Mouse (Mus musculus) heart, adult 11 months (tissue): ENCODE measurements around the gene Aire.
"Not testable (repeated sequence)": the region's sequence is repeated elsewhere in the genome, so short reads cannot be mapped to it uniquely, and the experiment has no call there.

ENCODE experiments used
- DNase-seq: peaks from one replicate; pipeline ENCODE4 v3.0.0; 2022

Gene Aire

GRCm38 (mm10) chr10:78049519-78050035 is 6.2 kb upstream of the Aire start:
- no peak for DNase-seq

- no peak for DNase-seq
Measured at GRCm38 (mm10) chr10:78048061-78048730, 4.8 kb upstream of the Aire start.

DNA sequence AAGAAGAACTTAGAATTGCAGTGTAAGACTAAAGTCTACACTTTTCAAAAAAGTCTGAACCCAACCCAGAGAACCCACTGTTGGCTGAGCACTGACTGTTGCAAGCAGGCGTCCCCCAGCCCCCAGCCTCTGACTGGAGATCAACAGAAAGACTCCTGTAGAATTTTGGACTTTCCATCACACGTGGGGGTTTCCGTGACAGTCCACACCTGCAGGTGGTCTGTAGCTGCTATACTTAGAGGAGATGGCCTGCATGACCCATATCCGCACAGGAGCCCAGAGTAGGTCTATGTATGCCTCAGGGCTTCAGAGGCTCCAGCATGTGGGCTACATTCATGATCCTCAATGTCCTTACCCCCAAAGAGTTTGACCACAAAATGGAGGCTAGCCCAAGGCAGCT is 3.0 kb upstream of the Aire start:
- no peak for DNase-seq

DNA sequence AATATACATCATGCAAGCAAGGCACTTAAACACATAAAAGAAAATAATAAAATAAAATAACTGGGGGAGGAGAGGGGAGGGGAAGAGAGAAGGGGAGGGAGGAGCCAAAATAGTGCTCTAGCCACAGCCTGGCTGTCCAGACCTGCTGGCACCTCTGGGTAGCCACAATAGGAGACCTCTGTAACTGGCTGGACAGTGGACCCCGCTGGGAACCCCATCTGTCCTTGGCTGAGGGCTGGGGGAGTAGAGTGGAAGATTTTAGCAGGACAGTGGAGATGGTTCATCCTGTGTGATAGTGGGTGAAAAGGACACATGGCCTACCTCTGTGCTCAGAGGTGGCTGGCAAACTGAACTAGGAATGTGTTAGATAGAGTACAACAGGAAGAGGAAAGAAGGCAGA is 1.1 kb upstream of the Aire start:
- DNase-seq = no peak

- DNase-seq = peak; percentile 89
Measured at GRCm38 (mm10) chr10:78042697-78043405, 559 bp downstream of the Aire start.

- DNase-seq = no peak
Measured at GRCm38 (mm10) chr10:78042096-78042495, 1.3 kb downstream of the Aire start.

GRCm38 (mm10) chr10:78041647-78042046 is 1.8 kb downstream of the Aire start, which contains the start of gene Dnmt3l:
TSS of gene Dnmt3l (plus strand) at chr10:78041947.
- no peak for DNase-seq

- no peak for DNase-seq
Measured at GRCm38 (mm10) chr10:78037139-78037538, 6.3 kb downstream of the Aire start.

DNA sequence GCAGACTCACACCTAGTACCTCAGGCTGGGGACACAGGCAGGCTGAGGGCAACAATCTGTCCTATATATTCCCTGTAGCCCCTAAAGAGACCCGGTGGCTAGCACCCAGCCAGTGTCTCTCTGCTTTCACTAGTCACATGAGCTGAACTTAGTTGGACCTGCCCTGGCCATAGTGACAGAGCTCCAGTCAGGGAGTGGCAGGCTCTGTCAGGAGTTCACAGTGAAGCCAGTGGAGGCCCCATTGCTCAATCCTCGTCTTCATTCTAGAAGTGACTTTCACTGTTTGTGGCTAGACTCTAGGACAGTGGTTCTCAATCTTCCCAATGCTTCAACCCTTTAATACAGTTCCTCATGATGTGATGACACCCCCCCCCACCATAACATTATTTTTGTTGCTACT is 11.4 kb downstream of the Aire start:
- no peak for DNase-seq

DNA sequence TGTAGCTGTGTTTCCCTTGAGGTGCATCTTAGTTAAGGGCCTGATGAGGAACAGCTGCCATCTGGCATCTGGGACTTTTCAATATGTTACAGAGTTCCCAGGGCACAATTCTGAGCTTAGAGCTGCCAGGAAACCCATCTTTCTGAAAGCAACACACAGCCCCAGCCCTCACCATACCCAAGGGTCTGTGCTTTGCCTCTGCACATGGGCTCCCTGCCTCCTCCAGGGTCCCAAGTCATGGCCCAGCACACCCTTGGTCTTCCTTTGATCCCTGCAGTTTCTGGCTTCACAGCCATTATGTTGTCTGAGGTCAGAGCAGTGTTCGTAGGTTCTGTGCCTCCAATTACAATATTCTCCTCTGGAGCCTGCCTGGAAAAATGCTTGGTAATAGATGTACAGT is 14.3 kb downstream of the Aire start:
- no peak for DNase-seq

DNA sequence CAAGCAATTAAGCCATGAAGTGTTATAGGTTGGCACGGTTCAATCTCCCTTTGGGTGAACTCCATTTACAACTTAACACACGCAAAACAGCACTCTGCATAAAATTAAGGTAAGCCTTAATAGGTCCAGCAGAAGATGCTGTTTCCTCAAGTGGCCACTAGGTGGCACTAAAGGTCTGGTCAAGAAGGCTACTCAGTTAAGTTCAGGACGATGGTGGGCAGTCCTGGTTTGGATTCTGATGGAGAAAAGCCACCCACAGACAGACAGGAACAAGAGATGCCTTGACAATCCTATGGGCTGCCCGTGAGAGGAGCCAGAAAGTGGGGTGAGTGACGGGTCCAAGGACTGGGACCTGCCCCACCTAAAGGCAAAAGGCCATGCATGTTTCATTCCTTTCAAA is 15.3 kb downstream of the Aire start:
- peak; percentile 94 for DNase-seq

DNA sequence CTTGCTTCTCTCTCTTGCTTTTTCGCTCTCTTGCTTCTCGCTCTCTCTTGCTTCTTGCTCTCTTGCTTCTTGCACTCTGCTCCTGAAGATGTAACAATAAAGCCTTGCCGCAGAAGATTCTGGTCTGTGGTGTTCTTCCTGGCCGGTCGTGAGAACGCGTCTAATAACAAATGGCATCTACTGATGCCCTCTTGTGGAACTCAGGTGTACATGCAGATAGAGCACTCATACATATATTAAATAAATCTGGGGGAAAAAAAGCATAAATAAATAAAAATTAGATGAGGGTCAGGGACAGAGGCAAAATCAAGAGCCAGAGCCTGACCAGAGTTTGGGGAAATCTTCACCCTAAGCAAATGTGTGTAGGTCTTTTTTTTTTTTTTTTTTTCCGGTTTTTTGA is 18.0 kb downstream of the Aire start:
- not testable (repeated sequence) for DNase-seq

- not testable (repeated sequence) for DNase-seq
Measured at GRCm38 (mm10) chr10:78019984-78020383, 23.4 kb downstream of the Aire start.

- DNase-seq = no peak
Measured at GRCm38 (mm10) chr10:78019291-78019690, 24.1 kb downstream of the Aire start.

GRCm38 (mm10) chr10:78018797-78019203 is 24.6 kb downstream of the Aire start:
- peak; percentile 94 for DNase-seq

- DNase-seq = no peak
Measured at GRCm38 (mm10) chr10:78016366-78016765, 27.0 kb downstream of the Aire start.

- no peak for DNase-seq
Measured at GRCm38 (mm10) chr10:78015489-78015888, 27.9 kb downstream of the Aire start.

DNA sequence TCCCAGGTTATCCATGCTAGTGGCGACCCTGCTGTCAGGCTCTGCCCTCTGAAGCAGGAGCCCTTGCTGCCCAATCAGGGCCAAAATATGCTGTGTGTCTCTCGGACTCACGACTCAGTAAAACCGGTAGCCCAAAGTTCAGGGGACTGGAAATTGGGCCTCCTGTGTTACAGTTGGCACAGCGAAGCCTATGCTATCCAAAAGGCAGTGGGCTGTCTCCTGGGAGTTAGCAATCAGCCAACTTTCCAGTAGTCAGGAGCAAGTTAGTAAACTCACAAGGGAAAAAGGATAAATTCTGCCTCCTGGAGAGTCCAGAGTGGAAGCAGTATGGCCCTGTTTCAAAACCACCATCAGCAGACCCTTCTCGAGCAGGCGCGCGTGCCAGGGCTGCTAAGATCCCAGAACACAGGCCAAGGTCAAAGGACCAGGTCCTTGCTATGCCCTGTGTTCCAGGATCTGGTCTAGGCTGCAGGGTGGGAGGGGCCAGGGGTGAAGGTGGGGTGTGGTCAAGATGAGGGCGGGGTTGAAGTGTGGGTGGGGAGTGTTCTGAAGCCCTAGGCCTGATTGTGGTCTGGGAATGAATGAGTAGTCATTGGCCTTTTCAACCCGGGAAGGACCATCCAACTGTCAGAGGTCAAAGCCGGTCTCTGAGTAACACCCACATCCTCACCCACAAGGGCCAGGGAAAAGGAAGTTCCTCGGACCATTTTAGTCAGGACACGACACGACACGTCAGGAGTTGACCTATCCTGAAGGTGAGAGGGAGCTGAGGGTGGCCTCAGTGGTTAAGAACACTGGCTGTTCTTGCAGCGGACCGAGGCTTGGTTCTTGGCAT is 30.5 kb downstream of the Aire start:
- no peak for DNase-seq

GRCm38 (mm10) chr10:78011116-78011515 is 32.3 kb downstream of the Aire start:
- DNase-seq = not testable (repeated sequence)

DNA sequence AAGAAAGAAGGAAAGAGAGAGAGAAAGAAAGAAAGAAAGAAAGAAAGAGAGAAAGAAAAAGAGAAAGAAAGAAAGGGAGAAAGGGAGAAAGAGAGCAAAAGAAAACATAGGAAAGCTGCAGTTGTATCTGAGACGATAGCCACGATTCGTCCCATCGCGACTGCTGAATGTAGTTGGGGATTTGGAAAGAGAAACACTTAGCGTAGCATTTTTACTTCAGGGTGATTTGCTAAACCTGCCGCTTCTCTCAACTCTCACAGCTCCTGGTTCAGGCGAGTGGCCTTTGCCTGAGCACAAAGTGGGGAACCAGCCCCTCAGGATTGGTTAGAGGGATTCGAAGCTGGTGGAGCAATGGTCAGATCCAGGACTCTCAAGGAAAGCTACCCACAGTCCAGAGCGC is 33.1 kb downstream of the Aire start:
- no peak for DNase-seq

GRCm38 (mm10) chr10:78009945-78010293 is 33.5 kb downstream of the Aire start, which contains the start of gene Pfkl:
TSS of gene Pfkl (minus strand) at chr10:78010083.
- DNase-seq = no peak

DNA sequence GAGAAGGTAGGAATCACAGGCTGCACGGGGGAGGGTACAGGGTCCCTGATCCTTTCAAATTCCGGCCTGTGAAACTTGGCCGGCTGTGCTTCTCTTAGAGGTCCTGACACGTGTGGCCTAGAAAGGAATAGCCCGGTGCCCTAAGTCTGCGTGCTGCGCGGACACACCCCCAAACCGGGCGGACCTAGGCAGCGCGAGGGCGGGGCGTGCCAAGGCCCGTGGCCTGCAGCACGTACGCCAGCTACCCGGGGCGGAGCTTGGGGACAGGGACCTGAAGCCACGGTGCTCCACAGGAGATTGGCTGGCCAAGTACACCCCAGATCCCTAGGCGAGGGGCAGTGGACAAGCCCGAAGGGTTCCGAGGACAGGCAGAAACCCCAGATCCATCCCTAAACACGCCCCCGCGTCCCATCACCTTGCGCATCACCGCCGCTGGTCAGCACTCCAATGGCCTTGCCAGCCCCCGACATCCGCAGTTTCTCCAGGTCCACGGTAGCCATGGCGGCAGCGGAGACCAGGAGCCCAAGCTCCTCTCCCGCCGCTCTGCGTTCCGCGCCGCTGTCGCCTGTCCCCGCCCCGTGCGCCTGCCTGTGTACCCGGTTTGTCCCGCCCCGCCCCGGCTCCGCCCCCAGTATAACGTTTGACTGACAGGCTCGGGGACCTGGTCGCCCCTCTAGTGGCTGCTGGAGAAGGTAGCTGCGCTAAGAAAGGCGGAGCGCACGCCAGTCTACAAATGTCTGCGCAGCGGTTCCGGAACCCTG is 34.0 kb downstream of the Aire start:
- DNase-seq = peak; percentile 100

DNA sequence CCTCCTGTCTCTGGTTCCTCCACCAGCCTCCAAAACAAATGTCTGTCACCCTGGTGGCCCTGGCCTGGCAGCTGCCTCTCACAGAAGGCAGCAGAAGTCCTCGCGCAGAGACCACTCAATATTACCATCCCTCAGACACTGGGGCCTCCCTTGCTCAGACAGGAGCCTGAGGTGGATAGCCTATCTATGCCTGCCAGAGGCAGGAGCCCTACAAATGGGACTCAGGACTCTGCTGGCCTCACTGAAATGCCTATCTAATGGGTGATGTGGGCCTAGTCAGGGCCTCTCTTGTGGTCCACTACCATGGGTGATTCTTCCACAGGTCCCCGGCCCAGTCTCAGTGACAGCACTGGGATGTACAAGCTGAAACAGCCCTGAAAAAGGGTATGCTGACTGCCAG is 35.2 kb downstream of the Aire start:
- DNase-seq = peak; percentile 86
